ENCODE assay signal across 8 mouse cellular contexts in genomic region chr17:88529519-88530235, GRCm38 (mm10). TPM values are rescaled to one million over a fixed set of nuclear protein-coding genes. Genes with fewer than 3 reads are reported as not detected.
DNase-seq lines count a peak whose midpoint lies in the region; ATAC-seq lines count a peak whose summit lies in the region.

Gene Ppp1r21 (plus strand): TSS chr17:88530118.

- no peaks in the 10 kb centered on the region for H3K36me3 ChIP-seq in hindbrain, embryonic 15.5 days

- H3K27ac ChIP-seq in hindbrain, embryonic 15.5 days (replicated peaks) = peak within 1 kb of the TSS; percentile 99

- H3K4me3 ChIP-seq in hindbrain, embryonic 15.5 days = peak within 1 kb of the TSS; percentile 55

- ATAC-seq in hindbrain, embryonic 15.5 days (ENCODE audit: low FRiP score, low read depth) = peak; percentile 97

- H3K4me2 ChIP-seq in hindbrain, embryonic 15.5 days = peak within 1 kb of the TSS; percentile 72

- H3K27me3 ChIP-seq in hindbrain, embryonic 15.5 days = no peaks in the 10 kb centered on the region

- DNase-seq in T-cell, adult 2 months (ENCODE audit: low spot score) = peak; percentile 97
- DNase-seq in cerebellum, postnatal 36 days = peak; percentile 96 to 98
- DNase-seq in frontal cortex, postnatal 36 days (ENCODE audit: low spot score in 2 of 2) = peak; percentile 97 to 98
- DNase-seq in left cerebral cortex, adult 11 months (ENCODE audit: low spot score) = peak; percentile 96
- DNase-seq in lung, postnatal 4 days = peak; percentile 98 to 99
- DNase-seq in retina, postnatal 7 days (ENCODE audit: low read depth, low spot score) = peak; percentile 92
- DNase-seq in urinary bladder, adult 2 months (ENCODE audit: low spot score) = peak; percentile 91

- 8% methylated on average over 28 of the region's 49 CpGs for WGBS in hindbrain, embryonic 15.5 days

- H3K9me3 ChIP-seq in hindbrain, embryonic 15.5 days = no peaks in the 10 kb centered on the region

- peaks cover 10% of the 10 kb centered on the region for H3K4me1 ChIP-seq in hindbrain, embryonic 15.5 days (replicated peaks)

- H3K9ac ChIP-seq in hindbrain, embryonic 15.5 days = peak within 1 kb of the TSS; percentile 74

RNA-seq across cellular contexts. Expression of gene Ppp1r21, which starts in this region (rescaled TPM):
- 38.8 and 41.1 TPM in 2 replicates for polyA plus RNA-seq in hindbrain, embryonic 15.5 days (2015; fragmentation: Nextera tagmentation; extraction: Ambion mirVana)
- polyA plus RNA-seq in urinary bladder, adult 2 months (2012; rRNA removed) = 27.1 and 29.7 TPM in 2 replicates

Comparison
In these comparisons a context has a peak if more than half of its experiments do, and no peak if none do; other contexts are left out.
1. Peak in every context shown above with its lines: DNase-seq, ATAC-seq, H3K4me3 ChIP-seq and H3K27ac ChIP-seq.